Mouse (Mus musculus) CH12.LX (cell line): ENCODE measurements around the gene Pes1. TPM values are rescaled to one million over a fixed set of nuclear protein-coding genes. Genes with fewer than 3 reads are reported as not detected.

Source experiments
- DNase-seq: peaks from one replicate; pipeline ENCODE4 v3.0.0-alpha.2; 2013; ENCODE audit errors: extremely low read depth
- H3K27ac ChIP-seq: 2 replicates; pipeline ENCODE4 v1.5.1; 2012; ENCODE audit warnings: low read depth, mild to moderate bottlenecking, control low read depth, moderate library complexity; ENCODE audit not compliant: insufficient read depth
- H3K27me3 ChIP-seq: replicated peaks from 2 replicates; pipeline ENCODE3; 2012; ENCODE audit warnings: inconsistent platforms
- H3K36me3 ChIP-seq, 2 experiments: replicated peaks in 1 of 2; 2 replicates each; pipeline versions ENCODE3 to v1.6.1; 2012; ENCODE audit warnings: inconsistent platforms in 1 of 2, low read length in 1 of 2, mild to moderate bottlenecking in 1 of 2, mixed read lengths in 1 of 2, moderate library complexity in 1 of 2; ENCODE audit not compliant: control insufficient read depth in 1 of 2, insufficient read depth in 1 of 2
- H3K4me1 ChIP-seq, 2 experiments: 2 replicates each; pipeline ENCODE4 v1.6.1; 2012; ENCODE audit warnings: inconsistent platforms in 1 of 2, moderate library complexity in 1 of 2; ENCODE audit not compliant: insufficient read depth in 2 of 2, control insufficient read depth in 1 of 2
- H3K4me2 ChIP-seq: 2 replicates; pipeline ENCODE4 v1.6.1; 2012; ENCODE audit warnings: low read depth, mild to moderate bottlenecking, control low read depth; ENCODE audit not compliant: poor library complexity, insufficient read depth, severe bottlenecking
- H3K4me3 ChIP-seq, 3 experiments: fragments of 150-350 bp in 1 of 3; sonication (generic) in 1 of 3; replicated peaks in 1 of 3; 2 replicates each; pipeline versions ENCODE3 to v1.5.1; 2011 to 2012; ENCODE audit warnings: low read depth in 2 of 3, low read length in 2 of 3, mild to moderate bottlenecking in 2 of 3, moderate library complexity in 2 of 3, control low read depth in 1 of 3, improper control_type of control experiment in 1 of 3, inconsistent platforms in 1 of 3, mixed read lengths in 1 of 3; ENCODE audit not compliant: poor library complexity in 1 of 3
- H3K79me2 ChIP-seq: replicated peaks from 2 replicates; pipeline ENCODE4 v1.6.1; 2012; ENCODE audit warnings: mild to moderate bottlenecking, moderate library complexity; ENCODE audit not compliant: control insufficient read depth, poor library complexity, insufficient read depth, severe bottlenecking; ENCODE audit errors: extremely low read depth
- H3K9ac ChIP-seq: 2 replicates; pipeline ENCODE4 v1.6.1; 2012; ENCODE audit warnings: low read depth, mild to moderate bottlenecking, control low read depth, moderate library complexity; ENCODE audit not compliant: insufficient read depth
- H3K9me3 ChIP-seq: replicated peaks from 2 replicates; pipeline ENCODE3; 2012; ENCODE audit warnings: low read length, inconsistent platforms, mixed read lengths
- BHLHE40 ChIP-seq: IDR thresholded peaks from 2 replicates; pipeline ENCODE4 v1.6.1; 2011; ENCODE audit warnings: mild to moderate bottlenecking, low read depth, low read length, improper control_type of control experiment
- CHD1 ChIP-seq: IDR thresholded peaks from 2 replicates; pipeline ENCODE4 v1.6.1; 2012; ENCODE audit warnings: low read depth, low read length, improper control_type of control experiment, inconsistent platforms
- CTCF ChIP-seq, 2 experiments: IDR thresholded peaks in 1 of 2; conservative IDR thresholded peaks in 1 of 2; 2 replicates each; pipeline ENCODE4 v1.5.1; 2011 to 2012; ENCODE audit warnings: low read depth in 2 of 2, low read length in 2 of 2, improper control_type of control experiment in 1 of 2, inconsistent platforms in 1 of 2, mild to moderate bottlenecking in 1 of 2, moderate library complexity in 1 of 2
- ELF1 ChIP-seq: IDR thresholded peaks from 2 replicates; pipeline ENCODE4 v1.6.1; 2014; ENCODE audit warnings: low read depth, mild to moderate bottlenecking, inconsistent platforms, low read length, improper control_type of control experiment
- EP300 ChIP-seq: IDR thresholded peaks from 2 replicates; pipeline ENCODE4 v1.6.1; 2011; ENCODE audit warnings: low read length, improper control_type of control experiment
- GABPA ChIP-seq: IDR thresholded peaks from 2 replicates; pipeline ENCODE4 v1.6.1; 2012; ENCODE audit warnings: low read depth, low read length, improper control_type of control experiment, inconsistent platforms; ENCODE audit not compliant: insufficient replicate concordance
- JUN ChIP-seq: IDR thresholded peaks from 2 replicates; pipeline ENCODE4 v1.6.1; 2011; ENCODE audit warnings: low read depth, mild to moderate bottlenecking, low read length, improper control_type of control experiment, moderate library complexity; ENCODE audit not compliant: insufficient read depth
- MAFK ChIP-seq: IDR thresholded peaks from 2 replicates; pipeline ENCODE4 v1.6.1; 2011; ENCODE audit warnings: low read length, improper control_type of control experiment; ENCODE audit not compliant: insufficient replicate concordance
- MEF2A ChIP-seq: IDR thresholded peaks from 2 replicates; pipeline ENCODE4 v1.6.1; 2014; ENCODE audit warnings: low read depth, mild to moderate bottlenecking, inconsistent platforms, low read length, improper control_type of control experiment, borderline replicate concordance
- MXI1 ChIP-seq: IDR thresholded peaks from 2 replicates; pipeline ENCODE4 v1.6.1; 2011; ENCODE audit warnings: mild to moderate bottlenecking, low read depth, low read length, improper control_type of control experiment
- MYC ChIP-seq: IDR thresholded peaks from 2 replicates; pipeline ENCODE4 v1.6.1; 2011; ENCODE audit warnings: low read depth, mild to moderate bottlenecking, improper control_type of control experiment, low read length
- NRF1 ChIP-seq: IDR thresholded peaks from 2 replicates; pipeline ENCODE4 v1.6.1; 2014; ENCODE audit warnings: low read depth, mild to moderate bottlenecking, inconsistent platforms, low read length, improper control_type of control experiment, moderate library complexity
- RCOR1 ChIP-seq: conservative IDR thresholded peaks from 2 replicates; pipeline ENCODE4 v1.6.1; 2012; ENCODE audit warnings: low read depth, mild to moderate bottlenecking, inconsistent platforms, low read length, improper control_type of control experiment
- SMC3 ChIP-seq: IDR thresholded peaks from 2 replicates; pipeline ENCODE4 v1.6.1; 2011; ENCODE audit warnings: low read depth, low read length, improper control_type of control experiment
- TBP ChIP-seq: conservative IDR thresholded peaks from 2 replicates; pipeline ENCODE4 v1.6.1; 2011; ENCODE audit warnings: low read depth, low read length, improper control_type of control experiment
- USF1 ChIP-seq: IDR thresholded peaks from 2 replicates; pipeline ENCODE4 v1.6.1; 2014; ENCODE audit warnings: low read depth, mild to moderate bottlenecking, inconsistent platforms, low read length, improper control_type of control experiment
- ZKSCAN1 ChIP-seq: IDR thresholded peaks from 2 replicates; pipeline ENCODE4 v1.6.1; 2012; ENCODE audit warnings: low read depth, inconsistent platforms, low read length, improper control_type of control experiment, borderline replicate concordance
- dilution Hi-C: fragments of 300-500 bp; cut with MboI; formaldehyde crosslinking; loops from 2 replicates; pipeline ENCODE4 v1.14.3; 2020; ENCODE audit warnings: low sequenced_read_pairs; ENCODE audit not compliant: extremely low pct_unique_long_range_greater_than_20kb, extremely low pct_ligation_motif_present
- in situ Hi-C: fragments of 300-500 bp; cut with MboI; formaldehyde crosslinking; loops from 3 replicates; pipeline ENCODE4 v1.14.3; 2019; ENCODE audit warnings: low sequenced_read_pairs, low pct_ligation_motif_present, low pct_unique_long_range_greater_than_20kb, mixed read lengths
- polyA plus RNA-seq: library from polyadenylated mRNA; unstranded; fragments of >175 nt; gene quantifications from 2 replicates; pipeline ENCODE4 v1.2.1, GENCODE M21; 2012; ENCODE audit warnings: low read depth; ENCODE audit not compliant: insufficient read length
- total RNA-seq, 2 experiments: library from RNA; depleted of rRNA; stranded (reverse); fragments of 300-350 nt in 1 of 2; fragments of >200 nt in 1 of 2; gene quantifications; 2 replicates each; pipeline ENCODE4 v1.2.3; 2012 to 2014

Gene Pes1
- total and polyA plus RNA-seq, 3 experiments, result 120 to 311 (median 226) TPM

- Histone ChIP-seq H3K4me1 (no peaks in the 10 kb centered on the region), H3K4me3 (no peak overlapping the region), H3K4me2 (no peak overlapping the region), H3K27me3 (no peaks in the 10 kb centered on the region), H3K27ac (no peak overlapping the region), H3K9me3 (no peaks in the 10 kb centered on the region), H3K36me3 (peaks cover 93 to 97% of the 10 kb centered on the region in 2 experiments), H3K9ac (no peak overlapping the region), H3K79me2 (peaks cover 6% of the 10 kb centered on the region)
- DNase-seq, result no peak
- in situ Hi-C loops (no loop called here), dilution Hi-C loops (no loop called here)
- TF ChIP-seq MAFK, result no peak
- TF ChIP-seq MXI1, result no peak
- TF ChIP-seq NRF1, result no peak
- TF ChIP-seq SMC3, result no peak
- no peak for TF ChIP-seq MEF2A
- TF ChIP-seq USF1, result no peak
- TF ChIP-seq CTCF (conservative IDR thresholded peaks at IDR 0.05 in 1 of 2, IDR thresholded peaks at IDR 0.05 in 1 of 2; ENCODE audit: low read depth in 2 of 2, low read length in 2 of 2), result no peak
- no peak for TF ChIP-seq BHLHE40
- no peak for TF ChIP-seq ELF1
- no peak for TF ChIP-seq MYC
- no peak for TF ChIP-seq JUN
- TF ChIP-seq RCOR1, result no peak
These were observed 9.3 kb downstream of the Pes1 start for GRCm38 (mm10) chr11:3973081-3973480.

DNA sequence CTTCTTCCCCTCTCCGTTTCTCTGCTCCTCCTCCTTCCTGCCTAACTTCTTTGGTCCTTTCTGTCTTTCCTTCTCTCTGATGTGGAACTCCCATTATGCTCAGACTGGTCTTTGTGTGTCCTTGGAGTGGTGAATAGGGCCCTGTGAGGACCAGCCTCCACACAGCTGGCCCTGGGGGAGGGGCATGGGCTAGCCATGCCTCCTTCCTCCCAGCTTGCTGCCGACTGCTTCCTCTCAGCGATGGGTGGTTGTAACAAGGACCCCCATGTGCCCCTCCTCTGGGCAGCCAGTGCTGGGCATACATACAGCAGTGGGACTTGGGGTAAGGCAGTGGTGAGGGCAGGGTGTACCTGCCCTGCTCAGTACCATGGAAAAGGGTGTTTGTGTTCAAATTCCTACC is 10.5 kb downstream of the Pes1 start:
- no peak for DNase-seq

More for the DNA sequence above, 10.5 kb downstream of the Pes1 start:
- in situ Hi-C loops (no loop called here), dilution Hi-C loops (no loop called here)
- Histone ChIP-seq H3K36me3 (peaks cover 96% of the 10 kb centered on the region in 2 experiments), H3K4me2 (no peak overlapping the region), H3K27ac (no peak overlapping the region), H3K79me2 (0 out of 2 replicates have a peak, but pooled peaks cover 2% of the 10 kb centered on the region), H3K4me1 (no peaks in the 10 kb centered on the region), H3K9ac (no peak overlapping the region), H3K4me3 (no peak overlapping the region), H3K9me3 (no peaks in the 10 kb centered on the region), H3K27me3 (no peaks in the 10 kb centered on the region)
- TF ChIP-seq MXI1 (no peak), NRF1 (no peak), MYC (no peak), CHD1 (no peak), TBP (no peak), MEF2A (no peak), RCOR1 (no peak), ZKSCAN1 (no peak), GABPA (no peak), EP300 (no peak)
